Mouse (Mus musculus) megakaryocyte, embryonic 14.5 days (primary cell): ENCODE measurements around the gene Prl2c2.
"Not testable (repeated sequence)": the region's sequence is repeated elsewhere in the genome, so short reads cannot be mapped to it uniquely, and the experiment has no call there.

Source experiments
- FLI1 ChIP-seq: IDR thresholded peaks from 2 replicates; pipeline ENCODE4 v1.6.1; 2012; ENCODE audit warnings: low read length, inconsistent platforms, mixed read lengths
- GATA1 ChIP-seq: IDR thresholded peaks from 3 replicates; pipeline ENCODE4 v1.6.1; 2012; ENCODE audit warnings: mixed read lengths, low read length, inconsistent platforms, borderline replicate concordance

DNA sequence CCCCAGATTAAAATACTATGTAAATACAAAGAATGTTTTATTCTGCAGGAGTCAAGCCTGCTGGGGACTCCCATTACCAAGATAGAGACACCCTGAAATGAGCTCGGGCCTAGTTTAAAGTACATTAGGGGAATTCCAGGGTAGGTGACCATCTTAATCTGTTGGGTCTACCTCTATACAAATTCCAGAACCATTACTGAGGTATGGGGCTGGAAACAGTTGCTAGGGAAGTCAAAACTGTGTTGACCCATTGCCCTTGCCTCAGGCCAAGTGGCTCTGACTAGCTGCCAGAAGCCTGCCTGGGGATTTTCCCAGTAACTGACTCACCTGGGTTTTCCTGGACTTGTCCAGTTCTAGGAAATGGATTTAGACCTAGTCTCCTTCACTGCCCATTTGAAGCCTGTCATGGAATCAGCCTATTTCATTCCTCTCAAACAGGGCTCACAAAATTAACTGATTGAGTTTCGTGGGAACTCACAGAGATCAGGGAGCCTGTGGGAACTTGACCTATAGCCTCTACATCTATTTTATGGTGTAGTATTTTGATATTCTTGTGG is 8.9 kb upstream of the Prl2c2 start:
- TF ChIP-seq GATA1, FLI1: not testable (repeated sequence)
